Mouse (Mus musculus) hindbrain, embryonic 10.5 days (tissue): Measurements from ENCODE around the gene Rbpjl. TPM values are rescaled to one million over a fixed set of nuclear protein-coding genes. Genes with fewer than 3 reads are reported as not detected.
A peak's percentile ranks its signal among the peaks of the same experiment; 100 is the strongest.

Source experiments
- DNase-seq: peaks from one replicate; pipeline ENCODE4 v3.0.0-alpha.2; 2017; ENCODE audit warnings: low spot score
- H3K27ac ChIP-seq: fragments of 300-500 bp; sonication (generic); 2 replicates; pipeline ENCODE4 v1.5.1; 2016; ENCODE audit warnings: mild to moderate bottlenecking, moderate library complexity
- H3K27me3 ChIP-seq: fragments of 300-500 bp; sonication (generic); 2 replicates; pipeline ENCODE4 v1.6.1; 2016; ENCODE audit warnings: mild to moderate bottlenecking; ENCODE audit not compliant: poor library complexity, insufficient read depth, severe bottlenecking
- H3K36me3 ChIP-seq: fragments of 300-500 bp; sonication (generic); 2 replicates; pipeline ENCODE4 v1.6.1; 2016; ENCODE audit warnings: mild to moderate bottlenecking, moderate library complexity
- H3K4me1 ChIP-seq: fragments of 300-500 bp; sonication (generic); replicated peaks from 2 replicates; pipeline ENCODE4 v1.6.1; 2016; ENCODE audit warnings: mild to moderate bottlenecking
- H3K4me3 ChIP-seq: fragments of 300-500 bp; sonication (generic); 2 replicates; pipeline ENCODE4 v1.5.1; 2016; ENCODE audit warnings: mild to moderate bottlenecking, moderate library complexity
- H3K9me3 ChIP-seq: fragments of 300-500 bp; sonication (generic); 2 replicates; pipeline ENCODE4 v1.6.1; 2016; ENCODE audit warnings: mild to moderate bottlenecking, moderate library complexity
- WGBS: fragments of 180-500 bp; shearing (Covaris S2); methylation state at CpG from one replicate; pipeline ENCODE4 v1.1.7; 2016; 5-methylcytosine and 5-hydroxymethylcytosine counted together
- polyA plus RNA-seq: library from polyadenylated mRNA; unstranded; fragments of >200 nt; fragmentation: Nextera tagmentation; extraction: Ambion mirVana; gene quantifications from 2 replicates; pipeline ENCODE4 v1.2.1, GENCODE M21; 2016

Rbpjl gene
- polyA plus RNA-seq, 1 experiment from 2014 or later = not detected

DNA sequence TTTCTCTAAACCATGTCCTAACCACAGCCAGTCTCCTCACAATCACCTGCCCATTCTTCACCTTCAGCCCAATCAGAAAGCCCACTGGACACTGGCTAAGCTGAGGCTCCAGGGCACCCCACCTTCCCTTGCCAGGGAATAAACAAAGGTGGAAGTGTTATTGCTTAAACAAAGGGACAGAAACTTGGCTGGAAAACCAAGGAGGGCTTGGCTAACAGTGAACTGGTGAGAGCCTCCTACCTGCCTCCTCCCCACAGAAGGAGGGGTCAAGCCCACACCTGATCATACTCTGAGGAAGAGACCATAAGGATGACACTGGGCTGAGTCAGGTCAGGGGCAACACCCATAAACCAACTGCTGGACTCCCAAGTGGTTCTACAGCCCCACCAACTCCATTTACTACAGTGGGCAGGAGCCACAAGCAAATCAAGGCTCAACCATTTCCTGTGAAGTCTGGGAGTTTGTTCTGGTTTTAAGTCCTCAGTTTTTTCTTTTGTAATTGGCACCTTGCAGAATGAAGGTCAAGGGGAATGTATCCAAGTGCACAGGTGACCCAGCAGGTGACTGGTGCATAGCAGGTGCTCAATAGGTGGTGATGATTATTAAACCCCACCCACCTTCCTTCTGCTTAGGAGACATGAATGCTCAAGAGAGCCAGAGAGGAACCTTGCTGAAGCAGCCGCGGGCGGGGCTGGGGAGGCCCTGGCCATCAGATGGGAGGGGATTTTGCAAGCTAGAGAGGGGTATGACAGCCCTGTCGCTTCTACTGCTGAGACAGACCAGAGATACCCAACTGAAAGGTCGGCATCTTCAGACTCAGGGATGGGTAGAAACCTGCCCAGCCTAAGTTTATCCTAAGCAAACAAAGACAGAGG lies 32.5 kb downstream of the Rbpjl start:
- Histone ChIP-seq H3K4me1 (peaks cover 57% of the 10 kb centered on the region), H3K4me3 (no peak overlapping the region), H3K9me3 (no peaks in the 10 kb centered on the region), H3K27ac (no peak overlapping the region), H3K36me3 (no peaks in the 10 kb centered on the region), H3K27me3 (peaks cover 17% of the 10 kb centered on the region)
- WGBS = 49% methylated on average over 5 of the region's 5 CpGs
- DNase-seq = no peak

DNA sequence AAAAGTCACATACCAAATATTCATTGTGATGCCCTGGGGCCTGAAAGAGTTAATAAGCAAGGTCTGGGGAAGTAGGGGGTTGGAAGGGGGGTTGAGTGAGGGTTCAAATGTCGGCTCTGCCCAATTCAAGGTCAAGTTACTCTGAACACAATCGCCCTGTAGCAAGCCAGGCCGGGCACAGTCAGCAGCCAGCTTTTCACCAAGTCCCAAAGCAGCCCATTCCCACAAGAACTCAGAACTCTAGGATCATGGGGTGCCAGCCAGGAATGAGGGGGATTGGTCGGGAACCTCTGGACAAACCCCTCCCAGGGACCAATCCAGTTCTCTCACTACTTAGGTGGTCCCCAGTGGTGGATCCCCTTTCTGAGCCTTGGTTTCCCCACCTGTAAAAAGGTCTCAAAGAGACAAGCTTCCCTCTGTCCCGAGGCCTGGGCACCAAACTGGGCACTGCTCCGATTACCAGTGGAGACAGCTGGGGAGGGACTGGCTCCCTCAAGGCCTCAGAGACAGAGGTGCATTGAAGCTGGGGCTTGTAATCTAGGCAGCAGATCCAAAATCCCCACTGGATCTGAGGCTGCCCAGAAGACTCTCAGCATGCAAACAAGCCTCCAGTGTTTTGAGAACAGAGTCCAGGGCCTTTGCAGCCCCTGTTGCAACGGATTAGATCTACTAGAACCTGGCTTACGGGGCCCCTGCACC lies 33.4 kb downstream of the Rbpjl start:
- no peak for DNase-seq
- Histone ChIP-seq H3K27me3 (peaks cover 22% of the 10 kb centered on the region), H3K4me3 (no peak overlapping the region; the same call in 1 of the 2 replicates), H3K36me3 (no peaks in the 10 kb centered on the region), H3K27ac (peak overlapping the region; percentile 16), H3K9me3 (no peaks in the 10 kb centered on the region), H3K4me1 (peaks cover 55% of the 10 kb centered on the region)
- 23% methylated on average over 8 of the region's 8 CpGs for WGBS

DNA sequence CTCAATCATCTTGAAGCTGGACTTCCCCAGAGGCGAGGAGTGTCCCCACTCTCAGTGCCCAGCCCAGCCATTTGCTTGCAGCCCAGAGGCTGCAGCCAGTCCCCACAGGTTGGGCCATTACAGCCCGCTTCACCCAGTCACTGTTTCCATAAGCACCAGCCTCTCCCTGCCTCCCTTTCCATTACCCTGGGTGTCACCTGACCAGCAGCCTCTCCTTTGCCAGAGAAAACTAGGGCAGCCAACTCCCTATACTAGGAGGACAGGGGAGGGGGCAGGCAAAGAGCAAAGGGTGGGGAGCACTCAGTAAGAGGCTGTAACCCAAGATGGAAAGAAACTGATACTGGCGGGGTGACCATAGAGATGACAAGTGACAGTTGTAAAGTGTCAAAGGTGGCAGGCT lies 34.0 kb downstream of the Rbpjl start:
- no peak for DNase-seq
- peak overlapping the region; percentile 16 for H3K27ac ChIP-seq
- H3K9me3 ChIP-seq = no peaks in the 10 kb centered on the region
- WGBS = 65% methylated on average over 3 of the region's 3 CpGs
- no peak overlapping the region for H3K4me3 ChIP-seq
- no peaks in the 10 kb centered on the region for H3K36me3 ChIP-seq
- peaks cover 22% of the 10 kb centered on the region for H3K27me3 ChIP-seq
- peaks cover 55% of the 10 kb centered on the region for H3K4me1 ChIP-seq

GRCm38 (mm10) chr2:164437710-164438109 lies 34.8 kb downstream of the Rbpjl start:
- Histone ChIP-seq H3K4me3 (no peak overlapping the region), H3K27me3 (peaks cover 26% of the 10 kb centered on the region), H3K27ac (no peak overlapping the region), H3K9me3 (no peaks in the 10 kb centered on the region), H3K4me1 (peaks cover 55% of the 10 kb centered on the region), H3K36me3 (no peaks in the 10 kb centered on the region)
- 80% methylated on average over 6 of the region's 6 CpGs for WGBS
- DNase-seq = no peak

DNA sequence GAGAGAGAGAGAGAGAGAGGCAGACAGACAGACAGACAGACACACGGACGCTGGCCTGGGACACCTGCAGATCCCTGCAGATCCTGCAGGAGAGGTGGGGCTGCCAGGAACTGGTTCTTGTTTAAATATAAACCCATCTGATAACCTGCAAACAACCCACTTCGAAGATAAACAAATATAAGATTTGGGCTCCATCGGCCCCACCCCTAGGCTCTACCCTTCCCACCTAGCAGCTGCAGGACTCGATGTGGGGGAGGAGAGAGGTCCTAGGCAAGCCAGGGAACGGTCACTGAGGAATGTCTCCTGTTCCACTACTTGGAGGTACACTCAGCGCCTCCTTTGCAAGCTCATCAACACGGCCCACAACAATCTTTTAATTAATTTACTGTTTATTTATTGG lies 35.3 kb downstream of the Rbpjl start:
- Histone ChIP-seq H3K4me3 (no peak overlapping the region), H3K27ac (no peak overlapping the region), H3K36me3 (no peaks in the 10 kb centered on the region), H3K9me3 (no peaks in the 10 kb centered on the region), H3K27me3 (peaks cover 26% of the 10 kb centered on the region), H3K4me1 (peaks cover 55% of the 10 kb centered on the region)
- DNase-seq = no peak
- 71% methylated on average over 8 of the region's 8 CpGs for WGBS

- Histone ChIP-seq H3K4me3 (no peak overlapping the region), H3K27ac (no peak overlapping the region), H3K27me3 (peaks cover 26% of the 10 kb centered on the region), H3K36me3 (no peaks in the 10 kb centered on the region), H3K9me3 (no peaks in the 10 kb centered on the region), H3K4me1 (peaks cover 60% of the 10 kb centered on the region)
- DNase-seq = no peak
- 55% methylated on average over 3 of the region's 3 CpGs for WGBS
These were observed 36.1 kb downstream of the Rbpjl start for GRCm38 (mm10) chr2:164439001-164439421.

- Histone ChIP-seq H3K9me3 (no peaks in the 10 kb centered on the region), H3K4me3 (no peak overlapping the region), H3K4me1 (peaks cover 55% of the 10 kb centered on the region), H3K27ac (no peak overlapping the region), H3K36me3 (no peaks in the 10 kb centered on the region), H3K27me3 (peaks cover 26% of the 10 kb centered on the region)
- DNase-seq = no peak
- WGBS = 78% methylated on average over 5 of the region's 5 CpGs
These were observed 37.4 kb downstream of the Rbpjl start for GRCm38 (mm10) chr2:164440314-164440713.

GRCm38 (mm10) chr2:164441155-164441554 lies 38.2 kb downstream of the Rbpjl start:
- H3K27ac ChIP-seq = no peak overlapping the region
- peak overlapping the region; percentile 70 for H3K4me3 ChIP-seq
- WGBS = 34% methylated on average over 8 of the region's 8 CpGs
- H3K36me3 ChIP-seq = no peaks in the 10 kb centered on the region
- H3K9me3 ChIP-seq = no peaks in the 10 kb centered on the region
- H3K27me3 ChIP-seq = peaks cover 26% of the 10 kb centered on the region
- H3K4me1 ChIP-seq = peaks cover 48% of the 10 kb centered on the region
- DNase-seq = no peak

DNA sequence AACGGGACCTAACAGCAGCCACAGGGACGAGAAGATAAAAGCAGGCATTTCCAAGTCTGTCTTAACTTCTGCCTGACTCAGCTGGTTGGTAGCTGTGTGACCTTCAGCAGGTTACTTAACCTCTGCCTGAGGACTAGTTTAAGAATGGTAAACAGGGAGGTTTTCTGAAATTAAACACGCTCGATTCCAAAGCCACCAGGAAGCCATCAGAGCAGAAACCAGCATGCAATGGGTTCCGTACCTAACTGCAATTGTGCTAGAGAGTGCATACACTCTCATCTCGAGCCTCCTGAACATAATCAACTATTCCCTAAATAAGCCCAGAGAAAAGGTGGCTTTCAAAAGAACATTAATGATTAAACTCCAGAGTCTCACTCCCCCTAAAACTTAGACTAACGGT lies 38.8 kb downstream of the Rbpjl start:
- no peaks in the 10 kb centered on the region for H3K9me3 ChIP-seq
- H3K36me3 ChIP-seq = no peaks in the 10 kb centered on the region
- WGBS = 27% methylated on average over 7 of the region's 7 CpGs
- H3K4me3 ChIP-seq = peak overlapping the region; percentile 70
- no peak for DNase-seq
- peaks cover 26% of the 10 kb centered on the region for H3K27me3 ChIP-seq
- H3K4me1 ChIP-seq = peaks cover 42% of the 10 kb centered on the region
- H3K27ac ChIP-seq = no peak overlapping the region

DNA sequence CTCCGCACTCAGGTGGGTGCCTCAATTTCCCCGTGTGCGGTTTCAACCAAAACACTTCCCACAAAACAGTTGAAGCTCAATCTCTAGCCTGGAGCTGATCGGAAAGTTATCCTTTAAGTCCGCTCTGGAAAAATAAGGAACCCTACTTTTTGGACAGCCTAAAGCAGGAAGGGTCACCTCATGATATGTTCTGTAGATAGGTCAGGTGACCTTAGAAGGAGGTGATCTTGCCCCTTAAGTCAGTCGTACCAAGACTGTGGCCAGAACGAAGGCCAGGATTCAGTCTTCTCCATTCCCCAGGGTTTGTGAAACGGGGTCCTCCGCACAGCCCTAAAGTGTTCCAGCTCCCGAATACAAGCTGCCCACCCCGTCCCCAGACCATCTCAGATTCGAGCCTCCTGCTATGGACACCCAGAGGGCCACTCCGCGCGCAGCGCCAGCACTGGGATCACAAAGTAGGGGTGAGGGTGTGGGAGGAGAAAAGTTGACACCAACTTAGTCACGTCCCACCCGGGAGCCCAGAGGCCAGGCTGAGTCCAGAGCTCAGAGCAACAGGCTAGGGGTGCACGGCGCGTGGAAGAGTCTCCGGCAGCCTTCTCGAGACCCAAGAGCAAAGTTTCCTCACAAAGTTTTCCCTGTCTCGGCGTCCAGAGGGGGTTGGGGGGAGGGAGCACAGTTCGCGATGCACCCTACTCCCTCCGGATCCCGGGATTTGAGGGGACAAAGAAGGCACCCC lies 39.5 kb downstream of the Rbpjl start:
- peaks cover 26% of the 10 kb centered on the region for H3K27me3 ChIP-seq

DNA sequence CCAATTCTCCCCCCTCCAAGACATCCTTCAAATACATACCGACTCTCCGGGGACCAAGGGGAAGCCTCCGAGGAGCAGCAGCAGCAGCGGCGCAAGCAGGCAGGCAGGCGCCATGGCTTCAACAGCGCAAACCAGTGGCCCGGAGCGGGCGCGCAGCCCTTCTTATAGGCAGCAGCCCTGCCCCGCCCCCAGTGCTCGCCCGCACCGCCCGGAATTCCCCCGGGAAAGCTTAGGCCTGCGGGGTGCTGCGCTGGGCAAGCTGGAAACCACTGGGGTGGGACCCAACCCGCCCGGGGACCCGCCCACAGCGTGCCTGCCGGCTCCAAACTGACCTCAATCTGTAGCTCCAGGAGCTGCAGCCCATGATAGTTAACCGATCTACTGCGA lies 40.1 kb downstream of the Rbpjl start:
- peak; percentile 85 for DNase-seq
- under 1% methylated on average over 26 of the region's 26 CpGs for WGBS
- no peaks in the 10 kb centered on the region for H3K9me3 ChIP-seq

More for the DNA sequence above, 39.5 kb downstream of the Rbpjl start:
- H3K4me1 ChIP-seq = peaks cover 37% of the 10 kb centered on the region
- peak overlapping the region; percentile 70 for H3K4me3 ChIP-seq
- no peaks in the 10 kb centered on the region for H3K9me3 ChIP-seq
- no peak for DNase-seq
- peak overlapping the region; percentile 88 for H3K27ac ChIP-seq
- 2% methylated on average over 29 of the region's 29 CpGs for WGBS
- H3K36me3 ChIP-seq = no peaks in the 10 kb centered on the region

GRCm38 (mm10) chr2:164443460-164444000 lies 40.6 kb downstream of the Rbpjl start, which contains the start of gene Sdc4:
Gene Sdc4, minus strand, starts transcription at chr2:164443887.
- peaks cover 26% of the 10 kb centered on the region for H3K27me3 ChIP-seq
- 8% methylated on average over 18 of the region's 18 CpGs for WGBS

More for the DNA sequence above, 40.1 kb downstream of the Rbpjl start:
- H3K4me1 ChIP-seq = peaks cover 37% of the 10 kb centered on the region
- H3K36me3 ChIP-seq = no peaks in the 10 kb centered on the region
- H3K27me3 ChIP-seq = peaks cover 26% of the 10 kb centered on the region
- H3K4me3 ChIP-seq = peak overlapping the region; percentile 70
- peak overlapping the region; percentile 88 for H3K27ac ChIP-seq

More at GRCm38 (mm10) chr2:164443460-164444000, 40.6 kb downstream of the Rbpjl start, which contains the start of gene Sdc4:
- H3K27ac ChIP-seq = peak within 1 kb of the TSS; percentile 88
- DNase-seq = no peak
- no peaks in the 10 kb centered on the region for H3K36me3 ChIP-seq
- no peaks in the 10 kb centered on the region for H3K9me3 ChIP-seq
- H3K4me3 ChIP-seq = peak within 1 kb of the TSS; percentile 70
- peaks cover 37% of the 10 kb centered on the region for H3K4me1 ChIP-seq
